Mouse (Mus musculus): Measurements from ENCODE around the gene Mxi1.

DNA sequence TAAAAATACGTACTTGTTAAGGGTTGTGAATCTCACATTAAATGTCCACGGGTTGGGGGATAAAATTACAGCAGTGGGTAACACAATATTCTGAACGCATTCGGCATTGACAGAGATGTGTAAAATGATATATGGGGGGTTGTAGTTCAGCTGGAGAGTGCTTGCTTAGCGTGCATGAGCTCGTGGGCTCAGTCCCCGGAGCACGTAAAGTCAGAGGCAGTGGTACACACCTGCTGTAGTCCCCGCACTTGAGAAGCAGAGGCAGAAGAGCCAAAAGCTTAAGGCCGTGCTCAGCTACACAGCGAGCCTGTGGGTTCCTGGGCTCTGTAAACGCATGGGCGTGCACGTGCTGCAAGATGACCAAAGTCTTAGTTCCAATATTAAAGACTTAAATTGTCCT is 35.4 kb downstream of the Mxi1 start:
- no peak for TF ChIP-seq POLR2A (IDR thresholded peaks at IDR 0.05; ENCODE audit: extremely low read depth, insufficient read depth, low read length)
- no peak for TF ChIP-seq CTCF (IDR thresholded peaks at IDR 0.05; ENCODE audit: low read depth, low read length)
